Mouse (Mus musculus) intestine, embryonic 14.5 days (tissue): ENCODE results near the gene Efcab12. TPM values are rescaled to one million over a fixed set of nuclear protein-coding genes. Genes with fewer than 3 reads are reported as not detected.

Source experiments
- ATAC-seq: fragments of 200-750 bp; cut with Nextera tagmentation; replicated peaks from 2 replicates; pipeline ENCODE4 v1.8.0; 2017; ENCODE audit warnings: low read depth, moderate number of reproducible peaks, moderate TSS enrichment, moderate library complexity; ENCODE audit not compliant: low FRiP score, low TSS enrichment
- DNase-seq: peaks from one replicate; pipeline ENCODE4 v3.0.0-alpha.2; 2018; ENCODE audit warnings: low spot score
- H3K27ac ChIP-seq: fragments of 300-500 bp; sonication (generic); 2 replicates; pipeline ENCODE4 v1.5.1; 2014; ENCODE audit warnings: low read depth, mild to moderate bottlenecking, control low read depth
- H3K27me3 ChIP-seq: fragments of 300-500 bp; sonication (generic); replicated peaks from 2 replicates; pipeline ENCODE4 v1.6.1; 2014; ENCODE audit warnings: low read length, control low read depth; ENCODE audit not compliant: control insufficient read depth, insufficient read depth
- H3K36me3 ChIP-seq: fragments of 300-500 bp; sonication (generic); 2 replicates; pipeline ENCODE4 v1.6.1; 2014; ENCODE audit warnings: low read length, control low read depth; ENCODE audit not compliant: control insufficient read depth, insufficient read depth
- H3K4me1 ChIP-seq: fragments of 300-500 bp; sonication (generic); replicated peaks from 2 replicates; pipeline ENCODE4 v1.6.1; 2014; ENCODE audit warnings: low read length, control low read depth, mixed read lengths; ENCODE audit not compliant: control insufficient read depth, insufficient read depth
- H3K4me2 ChIP-seq: fragments of 300-500 bp; sonication (generic); 2 replicates; pipeline ENCODE4 v1.6.1; 2014; ENCODE audit warnings: low read length
- H3K4me3 ChIP-seq: fragments of 300-500 bp; sonication (generic); 2 replicates; pipeline ENCODE4 v1.5.1; 2014; ENCODE audit warnings: low read depth, low read length, control low read depth, mixed read lengths
- H3K9ac ChIP-seq: fragments of 300-500 bp; sonication (generic); 2 replicates; pipeline ENCODE4 v1.6.1; 2014; ENCODE audit warnings: mild to moderate bottlenecking, low read length
- H3K9me3 ChIP-seq: fragments of 300-500 bp; sonication (generic); 2 replicates; pipeline ENCODE4 v1.6.1; 2016; ENCODE audit warnings: low read length, control low read depth; ENCODE audit not compliant: control insufficient read depth
- WGBS: fragments of 180-500 bp; shearing (Covaris S2); extraction: QIAGEN DNeasy Blood & Tissue Kit; methylation state at CpG from one replicate; pipeline ENCODE4 v1.1.7; 2014; 5-methylcytosine and 5-hydroxymethylcytosine counted together
- polyA plus RNA-seq: library from polyadenylated mRNA; unstranded; fragments of >200 nt; fragmentation: Nextera tagmentation; extraction: Ambion mirVana; gene quantifications from 2 replicates; pipeline ENCODE4 v1.2.1, GENCODE M21; 2014

The Efcab12 gene
- polyA plus RNA-seq, 1 experiment from 2014 or later: 0.69 TPM

GRCm38 (mm10) chr6:115772201-115772600 lies 66.0 kb downstream of the Efcab12 start:
- peaks cover 3% of the 10 kb centered on the region; the same call in 1 of the 2 replicates for H3K9me3 ChIP-seq
- H3K9ac ChIP-seq: no peak overlapping the region
- DNase-seq (no peak), ATAC-seq (no peak)
- H3K27ac ChIP-seq: no peak overlapping the region
- H3K4me2 ChIP-seq: no peak overlapping the region
- 79% methylated on average over 6 of the region's 6 CpGs for WGBS
- no peaks in the 10 kb centered on the region for H3K27me3 ChIP-seq
- H3K36me3 ChIP-seq: no peaks in the 10 kb centered on the region
- H3K4me3 ChIP-seq: no peak overlapping the region
- H3K4me1 ChIP-seq: peaks cover 27% of the 10 kb centered on the region

- Histone ChIP-seq H3K9ac (no peak overlapping the region), H3K27me3 (no peaks in the 10 kb centered on the region), H3K4me3 (no peak overlapping the region), H3K36me3 (no peaks in the 10 kb centered on the region), H3K9me3 (peaks cover 3% of the 10 kb centered on the region; the same call in 1 of the 2 replicates), H3K27ac (no peak overlapping the region), H3K4me2 (no peak overlapping the region), H3K4me1 (peaks cover 14% of the 10 kb centered on the region)
- no peak for DNase-seq
- 58% methylated on average over 4 of the region's 4 CpGs for WGBS
- ATAC-seq: no peak
These were observed 67.4 kb downstream of the Efcab12 start for GRCm38 (mm10) chr6:115770852-115771251.

- no peak overlapping the region for H3K9ac ChIP-seq
- no peak for DNase-seq
- ATAC-seq: no peak
- H3K27ac ChIP-seq: no peak overlapping the region
- H3K36me3 ChIP-seq: no peaks in the 10 kb centered on the region
- peaks cover 3% of the 10 kb centered on the region; the same call in 1 of the 2 replicates for H3K9me3 ChIP-seq
- H3K27me3 ChIP-seq: no peaks in the 10 kb centered on the region
- H3K4me1 ChIP-seq: 0 out of 2 replicates have a peak, but pooled peaks cover 8% of the 10 kb centered on the region
- H3K4me2 ChIP-seq: no peak overlapping the region
- H3K4me3 ChIP-seq: no peak overlapping the region
- WGBS: 83% methylated on average over 20 of the region's 20 CpGs
These were observed 68.0 kb downstream of the Efcab12 start for GRCm38 (mm10) chr6:115770059-115770670.

GRCm38 (mm10) chr6:115768207-115768606 lies 70.0 kb downstream of the Efcab12 start:
- no peak overlapping the region for H3K9ac ChIP-seq
- no peak overlapping the region for H3K4me2 ChIP-seq
- H3K9me3 ChIP-seq: peaks cover 3% of the 10 kb centered on the region; the same call in 1 of the 2 replicates
- H3K27ac ChIP-seq: 0 out of 2 replicates have a peak overlapping the region, but pooled peaks have one; percentile 16
- H3K4me3 ChIP-seq: no peak overlapping the region
- ATAC-seq (no peak), DNase-seq (no peak)
- peaks cover 13% of the 10 kb centered on the region for H3K4me1 ChIP-seq
- H3K27me3 ChIP-seq: no peaks in the 10 kb centered on the region
- WGBS: 50% methylated on average over 4 of the region's 4 CpGs
- H3K36me3 ChIP-seq: no peaks in the 10 kb centered on the region

- peaks cover 2% of the 10 kb centered on the region; the same call in 1 of the 2 replicates for H3K9me3 ChIP-seq
- H3K4me2 ChIP-seq: no peak overlapping the region
- H3K4me1 ChIP-seq: peaks cover 15% of the 10 kb centered on the region
- H3K9ac ChIP-seq: no peak overlapping the region
- no peak overlapping the region for H3K4me3 ChIP-seq
- no peaks in the 10 kb centered on the region for H3K27me3 ChIP-seq
- DNase-seq (no peak), ATAC-seq (no peak)
- no peaks in the 10 kb centered on the region for H3K36me3 ChIP-seq
- H3K27ac ChIP-seq: 0 out of 2 replicates have a peak overlapping the region, but pooled peaks have one; percentile 16
- WGBS: 54% methylated on average over 9 of the region's 9 CpGs
These were observed 70.9 kb downstream of the Efcab12 start for GRCm38 (mm10) chr6:115767357-115767756.

- H3K4me2 ChIP-seq: peak overlapping the region; percentile 33
- peak; percentile 81 for DNase-seq
- H3K36me3 ChIP-seq: no peaks in the 10 kb centered on the region
- H3K9ac ChIP-seq: peak overlapping the region; percentile 32
- no peak overlapping the region for H3K4me3 ChIP-seq
- no peaks in the 10 kb centered on the region for H3K9me3 ChIP-seq
- H3K27ac ChIP-seq: peak overlapping the region; percentile 90
- ATAC-seq: peak; percentile 86
- 8% methylated on average over 7 of the region's 7 CpGs for WGBS
- no peaks in the 10 kb centered on the region for H3K27me3 ChIP-seq
- peaks cover 20% of the 10 kb centered on the region for H3K4me1 ChIP-seq
These were observed 74.0 kb downstream of the Efcab12 start for GRCm38 (mm10) chr6:115764179-115764578.

- 0 out of 2 replicates have a peak, but pooled peaks have one; percentile 25 for ATAC-seq
- Histone ChIP-seq H3K27me3 (no peaks in the 10 kb centered on the region), H3K4me1 (peaks cover 20% of the 10 kb centered on the region), H3K9me3 (no peaks in the 10 kb centered on the region), H3K36me3 (no peaks in the 10 kb centered on the region), H3K9ac (no peak within 1 kb of the TSS), H3K4me3 (no peak within 1 kb of the TSS), H3K4me2 (peak within 1 kb of the TSS; percentile 7), H3K27ac (peak within 1 kb of the TSS; percentile 90; the same call in 1 of the 2 replicates)
- DNase-seq: peak; percentile 62
- WGBS: 5% methylated on average over 9 of the region's 9 CpGs
These were observed 76.0 kb downstream of the Efcab12 start, which contains the start of gene Tmem40 for GRCm38 (mm10) chr6:115761995-115762756. Gene Tmem40, minus strand, starts transcription at chr6:115762410.

- no peak for ATAC-seq
- Histone ChIP-seq H3K4me1 (peaks cover 20% of the 10 kb centered on the region), H3K27ac (no peak overlapping the region), H3K27me3 (no peaks in the 10 kb centered on the region), H3K36me3 (no peaks in the 10 kb centered on the region), H3K9me3 (no peaks in the 10 kb centered on the region), H3K9ac (no peak overlapping the region), H3K4me3 (no peak overlapping the region), H3K4me2 (no peak overlapping the region)
- no peak for DNase-seq
- WGBS: 52% methylated on average over 4 of the region's 4 CpGs
These were observed 77.2 kb downstream of the Efcab12 start for GRCm38 (mm10) chr6:115760982-115761381.
